Mouse (Mus musculus): ENCODE results near the gene Scap.

GRCm38 (mm10) chr9:110350188-110350587, 17.1 kb downstream of the Scap start:
- no peak for TF ChIP-seq CTCF (IDR thresholded peaks at IDR 0.05; ENCODE audit: low read depth)
- no peak for TF ChIP-seq EP300 (optimal IDR thresholded peaks at IDR 0.05)

All from stomach, postnatal 0 days (tissue).